ENCODE assay signal across 16 mouse cellular contexts in genomic region chr2:18381662-18382061, GRCm38 (mm10). TPM values are rescaled to one million over a fixed set of nuclear protein-coding genes. Genes with fewer than 3 reads are reported as not detected.
DNase-seq lines count a peak whose midpoint lies in the region; ATAC-seq and TF ChIP-seq lines count a peak whose summit lies in the region.
"Had no signal": no experiment of that assay in that cellular context is flagged by ENCODE, and none has a peak within 500 bp of the region (broad histone marks: within the 10 kb centered on the region; RNA-seq: fewer than 3 reads in every experiment).

No protein-coding gene starts in this region.

- peaks cover 10% of the 10 kb centered on the region for H3K79me2 ChIP-seq in CH12.LX (replicated peaks; ENCODE audit: control insufficient read depth, extremely low read depth, insufficient read depth, poor library complexity, severe bottlenecking)

- H3K4me1 ChIP-seq in CH12.LX (ENCODE audit: control insufficient read depth in 1 of 2, insufficient read depth in 2 of 2), result no peaks in the 10 kb centered on the region
- H3K4me1 ChIP-seq in midbrain, embryonic 16.5 days (ENCODE audit: control insufficient read depth, insufficient read depth, low read length), result no peaks in the 10 kb centered on the region
- H3K4me1 ChIP-seq: embryonic facial prominence, embryonic 15.5 days; liver, embryonic 13.5 days had no signal

- no peaks in the 10 kb centered on the region for H3K36me3 ChIP-seq in CH12.LX (replicated peaks in 1 of 2; ENCODE audit: control insufficient read depth in 1 of 2, insufficient read depth in 1 of 2, low read length in 1 of 2)
- H3K36me3 ChIP-seq in midbrain, embryonic 16.5 days (ENCODE audit: control insufficient read depth, insufficient read depth, low read length), result no peaks in the 10 kb centered on the region
- H3K36me3 ChIP-seq: embryonic facial prominence, embryonic 15.5 days; liver, embryonic 13.5 days had no signal

- TF ChIP-seq CTCF in layer of hippocampus, adult 2 months (conservative IDR thresholded peaks at IDR 0.05), result peak; percentile 74
- peak in 1 of 2 experiments; percentile 43; a peak in 2 of 4 replicates for TF ChIP-seq CTCF in CH12.LX (conservative IDR thresholded peaks at IDR 0.05 in 1 of 2, IDR thresholded peaks at IDR 0.05 in 1 of 2; ENCODE audit: low read depth in 2 of 2, low read length in 2 of 2)

- TF ChIP-seq EP300 in CH12.LX (IDR thresholded peaks at IDR 0.05; ENCODE audit: low read length), result no peak

- no peak overlapping the region for H3K4me2 ChIP-seq in CH12.LX (ENCODE audit: insufficient read depth, low read depth, poor library complexity, severe bottlenecking)
- no peak overlapping the region for H3K4me2 ChIP-seq in midbrain, embryonic 16.5 days (ENCODE audit: low read length)
- H3K4me2 ChIP-seq: embryonic facial prominence, embryonic 15.5 days; liver, embryonic 13.5 days had no signal

- H3K9ac ChIP-seq in CH12.LX (ENCODE audit: insufficient read depth, low read depth), result no peak overlapping the region
- H3K9ac ChIP-seq in midbrain, embryonic 16.5 days (ENCODE audit: low read depth, low read length), result no peak overlapping the region
- H3K9ac ChIP-seq: embryonic facial prominence, embryonic 15.5 days; liver, embryonic 13.5 days had no signal

- peak; percentile 45; the same call in 1 of the 2 replicates for ATAC-seq in midbrain, embryonic 16.5 days
- ATAC-seq in erythroblast, adult 5-6 weeks (replicated peaks; ENCODE audit: low FRiP score, poor library complexity, severe bottlenecking), result no peak

- dilution Hi-C loops in CH12.LX (cut with MboI; ENCODE audit: extremely low pct_ligation_motif_present, extremely low pct_unique_long_range_greater_than_20kb, low sequenced_read_pairs), result no loop called here

- no peak for TF ChIP-seq POLR2A in CH12.LX (IDR thresholded peaks at IDR 0.05; ENCODE audit: low read depth, low read length)

- no peaks in the 10 kb centered on the region for H3K27me3 ChIP-seq in CH12.LX (replicated peaks)
- no peaks in the 10 kb centered on the region for H3K27me3 ChIP-seq in midbrain, embryonic 16.5 days (ENCODE audit: control insufficient read depth, insufficient read depth, low read depth, low read length)
- H3K27me3 ChIP-seq: embryonic facial prominence, embryonic 15.5 days; liver, embryonic 13.5 days had no signal

- in situ Hi-C loops in CH12.LX (cut with MboI; ENCODE audit: low pct_ligation_motif_present, low pct_unique_long_range_greater_than_20kb, low sequenced_read_pairs), result loop anchor here (25.0 kb wide), 1 partner anchor 306 kb away; the partner anchor contains the start of genes Bmi1 and Spag6

- H3K9me3 ChIP-seq in CH12.LX (replicated peaks; ENCODE audit: low read length), result no peaks in the 10 kb centered on the region
- no peaks in the 10 kb centered on the region for H3K9me3 ChIP-seq in midbrain, embryonic 16.5 days (replicated peaks; ENCODE audit: control insufficient read depth, low read length, poor library complexity, severe bottlenecking)
- H3K9me3 ChIP-seq: embryonic facial prominence, embryonic 15.5 days; liver, embryonic 13.5 days had no signal

- no peak overlapping the region for H3K27ac ChIP-seq in layer of hippocampus, adult 2 months
- H3K27ac ChIP-seq in CH12.LX (ENCODE audit: insufficient read depth, low read depth), result no peak overlapping the region
- no peak overlapping the region for H3K27ac ChIP-seq in midbrain, embryonic 16.5 days (ENCODE audit: low read length)
- H3K27ac ChIP-seq: embryonic facial prominence, embryonic 15.5 days; liver, embryonic 13.5 days; macrophage had no signal

- no peak overlapping the region for H3K4me3 ChIP-seq in layer of hippocampus, adult 2 months
- H3K4me3 ChIP-seq in CH12.LX (replicated peaks in 1 of 3; ENCODE audit: low read depth in 2 of 3, low read length in 2 of 3, poor library complexity in 1 of 3), result no peak overlapping the region
- H3K4me3 ChIP-seq in midbrain, embryonic 16.5 days (ENCODE audit: low read depth, low read length), result no peak overlapping the region
- H3K4me3 ChIP-seq: embryonic facial prominence, embryonic 15.5 days; liver, embryonic 13.5 days had no signal

- peak; percentile 53 for TF ChIP-seq RAD21 in CH12.LX (IDR thresholded peaks at IDR 0.05; ENCODE audit: low read depth, low read length)

- DNase-seq in cerebellum, adult 9-10 months, result peak; percentile 15
- no peak for DNase-seq in cerebellum, postnatal 4 days (ENCODE audit: low spot score in 2 of 2)
- DNase-seq in layer of hippocampus, adult 2 months (ENCODE audit: low spot score in 2 of 2), result no peak
- no peak for DNase-seq in layer of hippocampus, adult 8-10 months (ENCODE audit: low spot score in 2 of 2)
- no peak for DNase-seq in CH12.LX (ENCODE audit: extremely low read depth)
- DNase-seq in right cerebral cortex, postnatal 25 days, result no peak
- DNase-seq: adrenal gland, adult 2 months; cerebellum, postnatal 25 days; heart, postnatal 36 days; kidney, adult 18-20 months; left cerebral cortex, postnatal 4 days; liver, embryonic 13.5 days had no signal

TF ChIP-seq in CH12.LX, 34 proteins besides CTCF, POLR2A, EP300 and RAD21:
- TF ChIP-seq JUN (IDR thresholded peaks at IDR 0.05; ENCODE audit: insufficient read depth, low read depth, low read length) (no peak), SMC3 (IDR thresholded peaks at IDR 0.05; ENCODE audit: low read depth, low read length) (peak; percentile 30)

RNA-seq across cellular contexts. Expression of gene Dnajc1, which starts 11.0 kb away (rescaled TPM):
- 10 to 100 TPM; 26.4 to 30.3 TPM for total RNA-seq in layer of hippocampus, adult 2 months (2021)
- total RNA-seq in layer of hippocampus, adult 8-10 months (2022), result 10 to 100 TPM; 23.7 to 31.3 (median 26.0) TPM
- 16.4 and 17.1 TPM in 2 replicates for total RNA-seq in CH12.LX (2012; rRNA removed)
- 13.5 and 14.3 TPM in 2 replicates for total RNA-seq in CH12.LX (2014; rRNA removed)
- polyA plus RNA-seq in CH12.LX (2012; ENCODE audit: insufficient read length, low read depth), result 32.8 and 32.9 TPM in 2 replicates
- 20.9 and 24.5 TPM in 2 replicates for polyA plus RNA-seq in midbrain, embryonic 16.5 days (2015; fragmentation: Nextera tagmentation; extraction: Ambion mirVana)
- 6.0 and 10.4 TPM in 2 replicates for total RNA-seq in erythroblast, adult 5-6 weeks (2015; ENCODE audit: low replicate concordance)
- total RNA-seq in erythroblast, adult 5-6 weeks (2017; ENCODE audit: low replicate concordance), result 7.5 and 9.9 TPM in 2 replicates
